Mouse (Mus musculus) intestine, embryonic 14.5 days (tissue): ENCODE measurements around the gene Fndc4. TPM values are rescaled to one million over a fixed set of nuclear protein-coding genes. Genes with fewer than 3 reads are reported as not detected.

ENCODE experiments used
- ATAC-seq: fragments of 200-750 bp; cut with Nextera tagmentation; replicated peaks from 2 replicates; pipeline ENCODE4 v1.8.0; 2017; ENCODE audit warnings: low read depth, moderate number of reproducible peaks, moderate TSS enrichment, moderate library complexity; ENCODE audit not compliant: low FRiP score, low TSS enrichment
- DNase-seq: peaks from one replicate; pipeline ENCODE4 v3.0.0-alpha.2; 2018; ENCODE audit warnings: low spot score
- H3K27ac ChIP-seq: fragments of 300-500 bp; sonication (generic); 2 replicates; pipeline ENCODE4 v1.5.1; 2014; ENCODE audit warnings: low read depth, mild to moderate bottlenecking, control low read depth
- H3K27me3 ChIP-seq: fragments of 300-500 bp; sonication (generic); replicated peaks from 2 replicates; pipeline ENCODE4 v1.6.1; 2014; ENCODE audit warnings: low read length, control low read depth; ENCODE audit not compliant: control insufficient read depth, insufficient read depth
- H3K36me3 ChIP-seq: fragments of 300-500 bp; sonication (generic); 2 replicates; pipeline ENCODE4 v1.6.1; 2014; ENCODE audit warnings: low read length, control low read depth; ENCODE audit not compliant: control insufficient read depth, insufficient read depth
- H3K4me1 ChIP-seq: fragments of 300-500 bp; sonication (generic); replicated peaks from 2 replicates; pipeline ENCODE4 v1.6.1; 2014; ENCODE audit warnings: low read length, control low read depth, mixed read lengths; ENCODE audit not compliant: control insufficient read depth, insufficient read depth
- H3K4me2 ChIP-seq: fragments of 300-500 bp; sonication (generic); 2 replicates; pipeline ENCODE4 v1.6.1; 2014; ENCODE audit warnings: low read length
- H3K4me3 ChIP-seq: fragments of 300-500 bp; sonication (generic); 2 replicates; pipeline ENCODE4 v1.5.1; 2014; ENCODE audit warnings: low read depth, low read length, control low read depth, mixed read lengths
- H3K9ac ChIP-seq: fragments of 300-500 bp; sonication (generic); 2 replicates; pipeline ENCODE4 v1.6.1; 2014; ENCODE audit warnings: mild to moderate bottlenecking, low read length
- H3K9me3 ChIP-seq: fragments of 300-500 bp; sonication (generic); 2 replicates; pipeline ENCODE4 v1.6.1; 2016; ENCODE audit warnings: low read length, control low read depth; ENCODE audit not compliant: control insufficient read depth
- WGBS: fragments of 180-500 bp; shearing (Covaris S2); extraction: QIAGEN DNeasy Blood & Tissue Kit; methylation state at CpG from one replicate; pipeline ENCODE4 v1.1.7; 2014; 5-methylcytosine and 5-hydroxymethylcytosine counted together
- polyA plus RNA-seq: library from polyadenylated mRNA; unstranded; fragments of >200 nt; fragmentation: Nextera tagmentation; extraction: Ambion mirVana; gene quantifications from 2 replicates; pipeline ENCODE4 v1.2.1, GENCODE M21; 2014

Fndc4 gene
- polyA plus RNA-seq, result 39.9 and 41.9 TPM in 2 replicates

GRCm38 (mm10) chr5:31295606-31296141 is at the start of gene Fndc4:
Fndc4 (minus strand) TSS chr5:31296080.
- WGBS, result under 1% methylated on average over 27 of the region's 46 CpGs
- Histone ChIP-seq H3K9me3 (no peaks in the 10 kb centered on the region), H3K9ac (peak within 1 kb of the TSS; percentile 84), H3K4me2 (peak within 1 kb of the TSS; percentile 91), H3K4me3 (peak within 1 kb of the TSS; percentile 90), H3K27me3 (no peaks in the 10 kb centered on the region), H3K4me1 (peaks cover 12% of the 10 kb centered on the region), H3K36me3 (peaks cover 25% of the 10 kb centered on the region), H3K27ac (0 out of 2 replicates have a peak within 1 kb of the TSS, but pooled peaks have one; percentile 43)
- DNase-seq, result peak; percentile 80
- ATAC-seq, result peak; percentile 61

- WGBS, result 30% methylated on average over 7 of the region's 7 CpGs
- H3K27me3 ChIP-seq, result no peaks in the 10 kb centered on the region
- no peaks in the 10 kb centered on the region for H3K4me1 ChIP-seq
- no peak overlapping the region for H3K9ac ChIP-seq
- H3K36me3 ChIP-seq, result no peaks in the 10 kb centered on the region
- H3K4me3 ChIP-seq, result no peak overlapping the region
- no peak overlapping the region for H3K4me2 ChIP-seq
- ATAC-seq (no peak), DNase-seq (peak; percentile 56)
- H3K27ac ChIP-seq, result no peak overlapping the region
- no peaks in the 10 kb centered on the region for H3K9me3 ChIP-seq
Observed at GRCm38 (mm10) chr5:31328255-31328654, 32.4 kb upstream of the Fndc4 start.

- ATAC-seq (no peak), DNase-seq (no peak)
- Histone ChIP-seq H3K27ac (no peak overlapping the region), H3K36me3 (no peaks in the 10 kb centered on the region), H3K4me3 (no peak overlapping the region), H3K9ac (no peak overlapping the region), H3K27me3 (no peaks in the 10 kb centered on the region), H3K9me3 (no peaks in the 10 kb centered on the region), H3K4me2 (no peak overlapping the region), H3K4me1 (no peaks in the 10 kb centered on the region)
- 13% methylated on average over 5 of the region's 5 CpGs for WGBS
Observed at GRCm38 (mm10) chr5:31326850-31327249, 31.0 kb upstream of the Fndc4 start.

- Histone ChIP-seq H3K9me3 (no peaks in the 10 kb centered on the region), H3K27ac (no peak overlapping the region), H3K9ac (no peak overlapping the region), H3K4me3 (no peak overlapping the region), H3K4me2 (no peak overlapping the region), H3K4me1 (no peaks in the 10 kb centered on the region), H3K27me3 (no peaks in the 10 kb centered on the region), H3K36me3 (no peaks in the 10 kb centered on the region)
- WGBS, result 63% methylated on average over 3 of the region's 3 CpGs
- ATAC-seq, result no peak
- DNase-seq, result no peak
Observed at GRCm38 (mm10) chr5:31324085-31324484, 28.2 kb upstream of the Fndc4 start.

- peak; percentile 41 for DNase-seq
- Histone ChIP-seq H3K9ac (no peak overlapping the region), H3K4me3 (no peak overlapping the region), H3K36me3 (no peaks in the 10 kb centered on the region), H3K4me2 (no peak overlapping the region), H3K27ac (no peak overlapping the region), H3K4me1 (no peaks in the 10 kb centered on the region), H3K9me3 (no peaks in the 10 kb centered on the region), H3K27me3 (no peaks in the 10 kb centered on the region)
- ATAC-seq, result no peak
- 84% methylated on average over 3 of the region's 3 CpGs for WGBS
Observed at GRCm38 (mm10) chr5:31322776-31323175, 26.9 kb upstream of the Fndc4 start.

GRCm38 (mm10) chr5:31312806-31313205 is 16.9 kb upstream of the Fndc4 start:
- no peak overlapping the region for H3K27ac ChIP-seq
- H3K9ac ChIP-seq, result no peak overlapping the region
- H3K36me3 ChIP-seq, result no peaks in the 10 kb centered on the region
- H3K4me1 ChIP-seq, result no peaks in the 10 kb centered on the region
- WGBS, result 82% methylated on average over 8 of the region's 8 CpGs
- ATAC-seq (no peak), DNase-seq (no peak)
- no peak overlapping the region for H3K4me2 ChIP-seq
- H3K4me3 ChIP-seq, result no peak overlapping the region
- H3K27me3 ChIP-seq, result no peaks in the 10 kb centered on the region
- no peaks in the 10 kb centered on the region for H3K9me3 ChIP-seq

GRCm38 (mm10) chr5:31303093-31303492 is 7.2 kb upstream of the Fndc4 start:
- Histone ChIP-seq H3K27me3 (no peaks in the 10 kb centered on the region), H3K27ac (no peak overlapping the region), H3K9ac (no peak overlapping the region), H3K36me3 (no peaks in the 10 kb centered on the region), H3K4me2 (no peak overlapping the region), H3K9me3 (no peaks in the 10 kb centered on the region), H3K4me3 (no peak overlapping the region), H3K4me1 (no peaks in the 10 kb centered on the region)
- ATAC-seq (no peak), DNase-seq (no peak)
- 90% methylated on average over 6 of the region's 6 CpGs for WGBS

GRCm38 (mm10) chr5:31301866-31302265 is 6.0 kb upstream of the Fndc4 start:
- no peak overlapping the region for H3K4me3 ChIP-seq
- no peaks in the 10 kb centered on the region for H3K27me3 ChIP-seq
- no peak overlapping the region for H3K4me2 ChIP-seq
- no peaks in the 10 kb centered on the region for H3K36me3 ChIP-seq
- DNase-seq, result no peak
- WGBS, result 70% methylated on average over 8 of the region's 8 CpGs
- no peak overlapping the region for H3K27ac ChIP-seq
- no peak overlapping the region for H3K9ac ChIP-seq
- H3K9me3 ChIP-seq, result no peaks in the 10 kb centered on the region
- ATAC-seq, result no peak
- no peaks in the 10 kb centered on the region for H3K4me1 ChIP-seq

GRCm38 (mm10) chr5:31298486-31298885 is 2.6 kb upstream of the Fndc4 start:
- WGBS, result 45% methylated on average over 2 of the region's 2 CpGs
- no peak for ATAC-seq

More at GRCm38 (mm10) chr5:31298486-31298885, 2.6 kb upstream of the Fndc4 start:
- Histone ChIP-seq H3K27ac (no peak overlapping the region), H3K9me3 (no peaks in the 10 kb centered on the region), H3K4me2 (no peak overlapping the region), H3K27me3 (no peaks in the 10 kb centered on the region), H3K36me3 (peaks cover 12% of the 10 kb centered on the region), H3K9ac (no peak overlapping the region), H3K4me1 (peaks cover 9% of the 10 kb centered on the region), H3K4me3 (no peak overlapping the region)
- DNase-seq, result no peak
